Mouse (Mus musculus) stomach, postnatal 0 days (tissue): ENCODE measurements at regions not wholly inside any gene's neighbourhood (a gene's known extent, or its start where the extent isn't known, plus 50 kb on each side); places are given as distances from the start of the nearest gene placed in this dataset.
A peak's percentile ranks its signal among the peaks of the same experiment; 100 is the strongest.

Experiments used
- ATAC-seq: fragments of 200-750 bp; cut with Nextera tagmentation; 2 replicates; pipeline ENCODE4 v1.8.0; 2017; ENCODE audit not compliant: low FRiP score, low TSS enrichment
- DNase-seq: peaks from one replicate; pipeline ENCODE4 v3.0.0-alpha.2; 2016; ENCODE audit warnings: low spot score
- H3K27ac ChIP-seq: fragments of 300-500 bp; sonication (generic); replicated peaks from 2 replicates; pipeline ENCODE4 v1.5.1; 2014; ENCODE audit warnings: mild to moderate bottlenecking, control low read depth
- H3K27me3 ChIP-seq: fragments of 300-500 bp; sonication (generic); 2 replicates; pipeline ENCODE4 v1.6.1; 2014; ENCODE audit warnings: low read length; ENCODE audit not compliant: control insufficient read depth, insufficient read depth
- H3K36me3 ChIP-seq: fragments of 300-500 bp; sonication (generic); 2 replicates; pipeline ENCODE4 v1.6.1; 2014; ENCODE audit warnings: low read length, mixed read lengths; ENCODE audit not compliant: control insufficient read depth, insufficient read depth
- H3K4me1 ChIP-seq: fragments of 300-500 bp; sonication (generic); replicated peaks from 2 replicates; pipeline ENCODE4 v1.6.1; 2014; ENCODE audit warnings: antibody characterized with exemption; ENCODE audit not compliant: control insufficient read depth, insufficient read depth
- H3K4me2 ChIP-seq: fragments of 300-500 bp; sonication (generic); replicated peaks from 2 replicates; pipeline ENCODE4 v1.6.1; 2014; ENCODE audit warnings: low read depth, mild to moderate bottlenecking, control low read depth, moderate library complexity
- H3K4me3 ChIP-seq: fragments of 300-500 bp; sonication (generic); 2 replicates; pipeline ENCODE4 v1.5.1; 2014; ENCODE audit warnings: low read depth, low read length, control low read depth
- H3K9ac ChIP-seq: fragments of 300-500 bp; sonication (generic); 2 replicates; pipeline ENCODE4 v1.6.1; 2014; ENCODE audit warnings: mild to moderate bottlenecking, low read length, control low read depth, mixed read lengths
- H3K9me3 ChIP-seq: fragments of 300-500 bp; sonication (generic); 2 replicates; pipeline ENCODE4 v1.6.1; 2016; ENCODE audit warnings: low read length; ENCODE audit not compliant: control insufficient read depth
- CTCF ChIP-seq: IDR thresholded peaks from 2 replicates; pipeline ENCODE4 v1.5.1; 2016; ENCODE audit warnings: antibody characterized with exemption, low read depth, mild to moderate bottlenecking, moderate library complexity
- EP300 ChIP-seq: optimal IDR thresholded peaks from 2 replicates; pipeline ENCODE3; 2016; ENCODE audit warnings: antibody characterized with exemption
- WGBS: fragments of 180-500 bp; shearing (Covaris S2); extraction: QIAGEN DNeasy Blood & Tissue Kit; methylation state at CpG from one replicate; pipeline ENCODE4 v1.1.7; 2014; 5-methylcytosine and 5-hydroxymethylcytosine counted together

DNA sequence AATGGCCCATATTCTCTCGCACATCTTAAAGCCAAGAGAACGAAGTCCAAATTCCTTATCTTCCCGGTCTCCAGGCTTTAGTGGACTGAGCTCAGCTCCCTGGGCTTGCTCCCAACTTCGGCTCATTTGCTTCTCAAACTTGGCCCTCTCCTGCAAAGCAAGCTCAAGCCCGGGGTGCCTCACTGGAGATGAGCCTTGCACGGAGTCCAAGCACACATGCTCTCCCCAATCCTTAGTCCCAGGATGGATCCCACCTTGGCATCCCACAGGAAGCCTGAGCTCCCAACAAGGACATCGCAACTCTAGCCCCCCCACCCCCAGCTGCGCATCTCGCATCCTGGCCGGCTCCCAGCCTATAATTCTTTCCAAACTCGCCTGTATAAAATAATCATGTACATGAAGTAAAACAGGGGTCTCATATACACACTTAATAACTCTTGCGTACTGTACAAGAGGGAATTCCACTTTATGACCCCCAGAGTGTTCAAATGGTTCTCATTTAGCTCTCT lies 242.9 kb upstream of the Tbx3 start:
- Histone ChIP-seq H3K9me3 (no peaks in the 10 kb centered on the region), H3K4me1 (no peaks in the 10 kb centered on the region), H3K27me3 (no peaks in the 10 kb centered on the region), H3K36me3 (no peaks in the 10 kb centered on the region), H3K9ac (no peak overlapping the region), H3K4me2 (no peak overlapping the region), H3K4me3 (no peak overlapping the region), H3K27ac (no peak overlapping the region)
- 40% methylated on average over 12 of the region's 12 CpGs for WGBS
- DNase-seq (peak; percentile 23), ATAC-seq (no peak)
- no peak for TF ChIP-seq EP300
- no peak for TF ChIP-seq CTCF

DNA sequence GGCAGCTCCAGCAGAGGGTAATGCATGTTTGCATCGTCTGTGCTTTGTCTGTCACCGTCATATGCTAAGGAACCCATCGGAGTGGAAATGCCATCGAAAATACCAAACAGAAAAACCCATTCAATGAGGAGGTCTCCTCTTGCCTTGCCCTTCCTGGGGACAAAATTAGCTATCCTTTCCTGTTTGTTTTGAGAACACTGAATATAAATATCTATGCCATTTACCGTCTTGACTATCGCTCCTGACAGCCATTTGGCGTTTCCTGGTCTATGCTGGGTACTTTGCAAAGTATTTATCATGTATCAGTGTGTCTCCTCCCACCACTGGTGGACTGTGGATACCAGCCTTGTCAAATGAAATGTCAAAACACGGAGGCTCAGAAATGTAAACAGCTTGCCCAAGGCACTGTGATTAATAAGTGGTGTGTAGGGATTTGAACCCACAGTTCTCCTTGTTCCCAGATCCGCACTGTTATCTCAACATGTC lies 239.2 kb upstream of the Tbx3 start:
- no peak for ATAC-seq
- 61% methylated on average over 9 of the region's 9 CpGs for WGBS
- no peaks in the 10 kb centered on the region for H3K27me3 ChIP-seq
- H3K36me3 ChIP-seq = no peaks in the 10 kb centered on the region
- no peaks in the 10 kb centered on the region for H3K9me3 ChIP-seq
- H3K4me1 ChIP-seq = no peaks in the 10 kb centered on the region
- H3K9ac ChIP-seq = no peak overlapping the region
- H3K4me3 ChIP-seq = no peak overlapping the region
- TF ChIP-seq CTCF (no peak), EP300 (no peak)
- H3K4me2 ChIP-seq = no peak overlapping the region
- H3K27ac ChIP-seq = no peak overlapping the region
- no peak for DNase-seq

DNA sequence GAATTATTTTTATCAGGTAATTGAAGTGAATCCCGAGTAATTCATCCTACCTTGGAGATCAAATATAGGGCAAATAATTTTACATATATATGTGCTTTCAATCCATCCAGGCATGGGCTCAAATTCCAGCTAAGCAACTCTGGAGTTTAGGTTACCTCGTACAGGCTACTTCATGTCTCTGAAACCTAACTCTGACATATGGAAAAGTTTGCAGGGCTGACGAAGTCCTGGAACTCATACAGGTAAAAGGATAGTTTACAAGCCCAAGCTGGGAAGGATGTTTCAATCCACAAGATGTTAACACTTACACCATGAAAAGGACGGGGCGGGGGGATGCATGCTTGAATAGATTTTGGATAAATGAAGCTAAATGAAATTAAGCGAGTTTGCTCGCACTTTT lies 235.9 kb upstream of the Tbx3 start:
- ATAC-seq = no peak
- 57% methylated on average over 7 of the region's 7 CpGs for WGBS
- TF ChIP-seq CTCF (no peak), EP300 (no peak)
- Histone ChIP-seq H3K9me3 (no peaks in the 10 kb centered on the region), H3K4me2 (no peak overlapping the region), H3K36me3 (no peaks in the 10 kb centered on the region), H3K4me3 (no peak overlapping the region), H3K4me1 (no peaks in the 10 kb centered on the region), H3K27me3 (no peaks in the 10 kb centered on the region), H3K9ac (no peak overlapping the region), H3K27ac (no peak overlapping the region)
- no peak for DNase-seq

DNA sequence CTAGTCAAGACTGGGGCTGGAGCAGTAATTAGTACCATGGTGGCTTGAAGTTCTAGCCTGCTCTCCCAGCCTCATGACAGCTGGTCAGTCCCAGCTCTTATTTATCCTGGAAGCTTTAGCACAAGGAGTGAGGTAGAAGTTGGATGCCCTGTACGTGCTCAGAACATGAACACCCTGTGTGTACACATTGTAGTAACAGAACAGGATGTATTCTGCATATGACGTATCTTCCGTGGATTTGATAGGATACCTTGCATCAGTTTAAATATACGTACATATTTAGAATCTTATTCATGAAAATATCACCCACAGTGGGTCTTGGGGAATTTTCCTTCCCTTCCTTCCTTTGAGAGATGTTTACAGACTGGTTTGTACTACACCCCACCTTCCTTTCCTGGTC lies 222.0 kb upstream of the Tbx3 start:
- 76% methylated on average over 4 of the region's 4 CpGs for WGBS
- H3K27ac ChIP-seq = no peak overlapping the region
- ATAC-seq (no peak), DNase-seq (no peak)
- no peaks in the 10 kb centered on the region for H3K9me3 ChIP-seq
- H3K27me3 ChIP-seq = no peaks in the 10 kb centered on the region
- TF ChIP-seq EP300 (no peak), CTCF (no peak)
- no peak overlapping the region for H3K9ac ChIP-seq
- no peaks in the 10 kb centered on the region for H3K36me3 ChIP-seq
- H3K4me3 ChIP-seq = no peak overlapping the region
- H3K4me2 ChIP-seq = no peak overlapping the region
- no peaks in the 10 kb centered on the region for H3K4me1 ChIP-seq

DNA sequence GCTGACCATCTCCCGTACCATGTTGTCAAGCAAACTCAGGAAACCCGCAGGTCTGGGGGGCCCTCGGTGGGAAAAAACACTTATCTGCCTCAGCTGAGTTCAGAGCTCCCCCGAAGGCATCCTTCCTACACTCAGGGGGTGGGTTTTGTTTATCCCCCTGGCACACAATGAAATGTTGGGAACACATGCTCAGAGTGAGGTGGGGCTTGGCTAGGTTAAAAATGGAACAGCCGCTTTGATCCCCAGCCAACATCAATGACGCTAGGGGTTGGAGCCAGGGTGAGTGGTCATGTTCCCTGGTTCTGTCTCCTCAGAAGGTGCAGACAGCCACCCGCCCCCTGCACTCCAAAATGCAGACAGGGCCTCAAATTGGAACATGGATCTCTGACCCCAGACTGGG lies 221.3 kb upstream of the Tbx3 start:
- no peak for ATAC-seq

DNA sequence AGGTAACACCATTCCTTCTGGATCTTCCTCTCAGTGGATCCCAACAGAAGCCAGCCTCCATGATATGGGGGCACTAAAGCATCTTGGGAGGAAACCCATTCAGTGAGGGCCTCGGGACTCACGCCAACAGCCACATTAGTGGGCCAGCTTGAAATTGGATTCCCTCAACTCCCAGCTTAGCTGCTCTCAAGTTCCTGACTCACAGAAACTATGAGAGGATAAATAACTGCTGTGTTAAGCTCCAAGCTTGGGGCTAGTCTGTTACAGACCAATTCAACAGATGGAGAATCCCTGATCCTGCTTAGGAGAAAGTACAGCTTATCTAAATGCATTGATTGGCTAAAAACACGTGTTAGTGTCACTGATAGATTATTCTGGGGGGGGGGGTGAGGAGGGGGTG lies 210.7 kb upstream of the Tbx3 start:
- Histone ChIP-seq H3K9me3 (no peaks in the 10 kb centered on the region), H3K4me3 (no peak overlapping the region), H3K4me2 (no peak overlapping the region), H3K27me3 (no peaks in the 10 kb centered on the region), H3K4me1 (no peaks in the 10 kb centered on the region), H3K27ac (no peak overlapping the region), H3K36me3 (no peaks in the 10 kb centered on the region), H3K9ac (no peak overlapping the region)
- TF ChIP-seq CTCF = no peak
- no peak for TF ChIP-seq EP300
- DNase-seq = no peak
- WGBS = 50% methylated on average over 3 of the region's 3 CpGs
- no peak for ATAC-seq

More for the DNA sequence above, 221.3 kb upstream of the Tbx3 start:
- Histone ChIP-seq H3K9me3 (no peaks in the 10 kb centered on the region), H3K4me3 (no peak overlapping the region), H3K27ac (no peak overlapping the region), H3K4me2 (no peak overlapping the region), H3K36me3 (no peaks in the 10 kb centered on the region), H3K9ac (no peak overlapping the region), H3K27me3 (no peaks in the 10 kb centered on the region), H3K4me1 (no peaks in the 10 kb centered on the region)
- DNase-seq = no peak
- TF ChIP-seq EP300 (no peak), CTCF (no peak)
- 44% methylated on average over 7 of the region's 7 CpGs for WGBS
